Mouse (Mus musculus) thymus, postnatal 4 days (tissue): ENCODE measurements around the gene 2610528A11Rik.
"Not testable (repeated sequence)": the region's sequence is repeated elsewhere in the genome, so short reads cannot be mapped to it uniquely, and the experiment has no call there.

Experiments
- DNase-seq: peaks from one replicate; pipeline ENCODE4 v3.0.0; 2021

2610528A11Rik gene

DNA sequence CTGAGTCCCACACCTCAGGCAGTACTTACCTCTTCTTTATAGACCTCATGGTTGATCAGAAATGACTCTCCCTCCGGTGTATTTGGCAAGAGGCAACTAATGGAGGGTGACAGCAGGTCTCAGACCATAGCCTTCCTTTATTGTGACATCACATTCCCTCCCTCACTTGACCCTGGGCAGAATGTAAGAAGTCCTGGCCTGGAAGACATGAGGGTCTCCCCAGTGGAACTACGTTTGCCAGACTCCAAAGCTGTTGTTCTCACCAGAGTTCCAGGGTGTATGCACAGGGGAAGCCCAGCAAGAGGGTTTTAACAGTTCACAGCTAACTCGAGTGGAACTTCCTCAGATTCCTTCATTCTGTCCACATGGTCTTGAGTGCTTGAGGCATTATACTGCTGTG, at the start of gene 2610528A11Rik:
2610528A11Rik (minus strand) TSS at position 101 of the 400 bp plus-strand sequence.
- DNase-seq = no peak

DNA sequence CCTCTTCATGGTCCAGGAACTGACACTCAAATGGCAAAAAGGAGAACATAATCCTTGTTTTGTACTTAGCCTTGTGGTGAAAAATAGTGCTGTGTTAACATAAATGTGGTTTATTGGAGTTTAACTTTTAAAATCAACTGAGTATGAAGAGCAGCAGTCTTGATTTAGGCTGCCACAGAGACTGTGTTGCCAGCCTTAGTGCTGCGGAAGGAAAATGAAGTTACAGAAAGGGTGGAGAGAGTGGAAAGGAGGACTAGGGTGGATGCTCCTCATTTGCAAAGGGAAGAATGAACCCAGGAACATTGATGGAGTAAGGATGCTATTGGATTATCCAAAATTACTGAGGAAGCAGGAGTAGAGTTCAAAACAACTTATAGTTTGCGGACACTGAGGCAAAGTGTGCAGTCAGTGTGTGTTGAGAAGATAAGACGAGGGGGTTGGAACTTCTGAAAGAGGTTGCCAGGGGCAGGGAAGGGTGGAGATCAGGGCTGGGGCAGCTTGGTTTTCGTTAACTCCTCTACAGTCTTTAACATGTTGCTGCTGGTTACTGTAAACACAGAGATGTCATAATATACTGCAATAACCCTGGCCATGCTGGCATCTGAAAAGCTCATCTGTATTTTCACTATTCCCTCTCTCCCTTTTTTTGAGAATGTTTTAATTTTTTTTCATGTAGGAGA, 49.6 kb upstream of the 2610528A11Rik start:
- DNase-seq = no peak

DNA sequence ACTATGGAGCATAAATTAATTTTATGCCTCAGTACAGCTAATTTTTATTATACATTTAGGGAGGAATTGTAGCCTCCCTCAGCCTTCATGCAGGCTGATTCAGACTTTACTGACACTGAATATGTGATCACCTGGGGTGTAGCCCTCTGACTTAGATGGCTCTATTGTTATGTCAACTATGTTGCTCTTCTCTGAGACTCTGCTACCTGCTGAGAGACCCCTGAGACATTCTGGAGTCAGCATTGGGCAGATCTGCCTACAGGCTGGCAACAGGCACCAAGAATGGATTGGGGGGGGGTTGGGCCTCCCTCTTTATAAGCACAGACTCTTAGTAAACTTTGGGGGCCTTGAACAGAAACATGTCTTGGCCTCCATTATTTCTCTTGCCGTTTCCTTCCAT, 40.6 kb upstream of the 2610528A11Rik start:
- DNase-seq = no peak

DNA sequence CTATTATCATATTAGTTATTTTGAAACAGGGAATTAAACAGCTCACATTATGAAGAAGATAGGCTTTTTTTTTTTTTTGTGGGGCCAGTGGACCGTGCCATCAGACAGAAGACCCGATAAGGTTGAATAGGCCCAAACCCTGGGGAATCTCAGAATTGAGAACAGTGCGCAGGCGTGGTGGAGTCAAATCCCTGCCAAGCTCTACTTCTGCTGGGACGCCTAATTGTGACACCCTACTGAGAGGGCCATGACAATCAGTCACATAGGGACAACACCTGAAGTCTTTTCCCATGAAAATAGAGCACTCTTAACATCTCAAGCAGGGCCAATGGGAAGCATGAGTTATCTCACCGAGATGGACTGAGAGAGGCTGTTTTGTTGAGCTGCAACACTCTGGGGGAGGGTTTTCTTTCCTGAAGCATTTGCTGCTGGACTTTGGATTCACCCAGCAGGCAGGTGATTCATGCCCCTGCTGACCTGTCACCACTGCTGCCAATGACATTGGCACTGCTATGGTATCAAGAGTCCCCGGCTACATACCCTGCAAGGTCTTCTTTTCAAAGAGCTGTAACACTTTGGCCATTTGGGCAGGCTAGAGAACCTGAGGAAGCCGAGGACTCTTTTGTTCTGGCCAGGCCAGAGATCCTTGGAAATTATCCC, 25.4 kb upstream of the 2610528A11Rik start:
- DNase-seq = no peak

DNA sequence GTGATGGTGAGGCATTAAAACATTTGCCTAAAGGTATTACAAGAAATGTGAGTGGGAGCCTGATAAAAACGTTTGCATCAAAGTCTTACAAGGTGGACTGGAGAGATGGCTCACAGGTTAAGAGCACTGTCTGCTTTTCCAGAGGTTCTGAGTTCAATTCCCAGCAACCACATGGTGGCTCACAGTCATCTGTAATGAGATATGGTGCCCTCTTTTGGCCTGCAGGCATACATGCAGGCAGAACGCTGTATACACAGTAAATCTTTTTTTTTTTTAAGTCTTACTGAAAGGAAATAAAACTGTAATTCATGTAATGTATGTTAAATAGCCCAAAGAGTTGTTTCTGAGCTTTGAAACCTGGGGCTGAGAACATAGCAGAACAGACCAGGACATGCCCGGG, 23.8 kb upstream of the 2610528A11Rik start:
- not testable (repeated sequence) for DNase-seq

DNA sequence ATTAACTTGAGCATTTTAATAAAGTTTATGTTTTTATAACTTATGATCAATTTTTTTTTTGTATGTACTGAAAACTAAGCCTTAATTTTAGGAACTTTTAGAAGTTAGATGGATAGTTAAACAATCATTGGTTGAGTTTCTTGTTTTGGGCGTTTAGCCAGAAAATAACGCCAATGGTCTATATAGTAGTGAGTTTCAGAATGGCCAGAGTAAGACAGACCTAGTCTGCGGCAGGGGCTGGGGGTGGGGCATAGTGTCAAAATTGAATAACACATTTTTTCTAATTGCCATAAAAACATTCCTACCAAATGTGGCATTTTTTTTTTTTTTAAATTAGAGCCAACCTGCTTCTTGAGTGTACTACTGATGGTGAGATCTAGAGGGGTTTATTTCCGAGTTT, 22.3 kb upstream of the 2610528A11Rik start:
- DNase-seq = no peak

DNA sequence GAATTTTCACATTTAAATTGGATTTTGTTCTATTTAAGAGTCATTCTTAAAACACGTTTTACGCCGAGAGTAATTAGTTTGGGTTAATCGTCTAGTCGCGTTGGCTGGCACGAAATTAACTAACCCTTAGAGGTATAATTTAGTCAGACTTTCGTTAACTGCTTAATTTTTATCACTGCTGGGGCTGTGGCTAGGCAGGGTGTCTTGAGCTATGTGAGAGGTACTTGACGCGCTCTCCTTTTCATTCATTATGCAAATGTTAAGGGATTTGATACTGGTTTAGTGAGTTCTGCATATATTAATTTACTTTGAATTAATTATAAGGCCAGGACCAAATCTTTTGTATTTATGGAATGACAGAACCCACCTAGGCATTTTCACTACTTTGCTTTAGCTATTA, 21.8 kb upstream of the 2610528A11Rik start:
- DNase-seq = peak; percentile 16

DNA sequence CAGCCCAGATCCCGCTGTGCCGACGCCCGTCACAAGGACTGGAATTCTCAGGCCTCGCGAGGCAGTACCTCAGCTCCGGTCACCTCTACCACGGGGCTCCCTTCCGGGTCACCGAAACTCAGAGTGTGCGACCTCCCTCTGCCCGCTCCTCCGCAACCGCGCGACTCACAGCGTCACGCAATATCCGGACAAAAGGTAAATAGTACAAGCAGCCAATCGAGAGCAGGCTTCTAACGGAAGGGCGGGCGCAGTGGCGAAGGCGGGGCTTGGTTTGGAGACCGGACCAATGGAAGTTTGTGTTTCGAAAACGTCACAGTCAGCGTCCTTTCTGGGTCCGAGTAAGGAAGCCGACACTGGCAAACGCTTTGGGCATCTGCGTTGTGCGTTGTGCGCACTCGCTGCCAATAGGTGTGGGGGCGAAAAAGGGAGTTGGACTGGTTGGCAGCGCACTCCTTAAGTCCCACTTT, 21.3 kb upstream of the 2610528A11Rik start, which contains the start of gene Ghitm:
Ghitm (minus strand) TSS at position 146 of the 467 bp plus-strand sequence.
- DNase-seq = peak; percentile 96

DNA sequence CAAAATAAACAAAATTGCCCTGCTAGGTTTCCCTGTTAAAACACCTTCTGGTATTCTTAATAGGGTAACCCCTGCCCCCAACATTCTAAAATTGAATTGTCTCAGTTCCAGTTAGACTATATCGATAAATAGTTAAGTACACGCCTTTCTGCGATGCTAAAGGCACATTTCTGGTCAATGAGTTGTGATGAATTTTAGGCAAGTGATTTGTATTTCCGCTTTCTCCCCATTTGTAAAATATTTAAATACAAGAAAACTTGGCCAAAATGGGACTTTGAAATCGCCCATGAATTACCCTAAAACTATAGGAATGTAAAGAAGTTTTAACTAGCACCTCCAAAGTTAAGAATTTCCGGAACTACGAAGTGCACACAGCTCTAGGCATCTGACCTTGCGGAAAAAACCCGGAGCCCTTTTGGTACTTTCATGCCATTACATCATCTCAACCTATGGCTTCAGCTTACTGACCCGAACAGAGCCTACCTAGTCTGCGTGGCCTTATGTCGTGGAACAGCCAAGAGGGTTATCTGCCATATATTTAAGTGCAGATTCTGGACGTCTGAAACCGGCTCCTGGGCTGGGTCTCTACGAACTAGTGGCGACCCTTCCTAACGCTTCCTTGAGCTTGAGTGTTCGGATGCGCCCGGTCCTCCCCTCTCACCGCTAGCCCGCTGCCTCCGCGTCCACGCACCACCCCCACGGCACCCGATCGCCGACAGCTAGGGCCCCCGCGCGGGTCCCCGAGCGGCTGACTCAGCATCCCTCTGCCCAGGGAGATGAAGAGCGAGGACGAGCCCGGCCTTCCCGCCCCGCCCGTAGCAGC, 20.7 kb upstream of the 2610528A11Rik start:
- no peak for DNase-seq

DNA sequence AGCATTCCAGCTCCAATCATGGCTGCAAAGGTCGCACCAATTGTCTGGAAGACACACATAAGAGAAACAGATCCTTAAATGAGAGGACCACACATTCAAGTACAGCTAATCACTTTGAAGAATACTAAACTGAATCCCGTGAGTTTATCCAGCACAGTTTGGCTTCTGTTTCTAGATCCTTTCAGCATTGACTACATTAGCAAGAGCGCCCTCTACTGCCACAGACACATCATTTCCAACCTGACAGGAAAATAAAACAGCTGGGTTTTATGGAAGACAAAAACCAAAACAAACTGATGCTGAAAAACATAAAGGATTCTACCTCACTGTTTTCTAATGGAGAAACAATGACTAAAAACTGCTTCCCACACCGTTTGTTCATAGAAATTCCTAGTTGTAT, 13.8 kb upstream of the 2610528A11Rik start:
- peak; percentile 57 for DNase-seq

DNA sequence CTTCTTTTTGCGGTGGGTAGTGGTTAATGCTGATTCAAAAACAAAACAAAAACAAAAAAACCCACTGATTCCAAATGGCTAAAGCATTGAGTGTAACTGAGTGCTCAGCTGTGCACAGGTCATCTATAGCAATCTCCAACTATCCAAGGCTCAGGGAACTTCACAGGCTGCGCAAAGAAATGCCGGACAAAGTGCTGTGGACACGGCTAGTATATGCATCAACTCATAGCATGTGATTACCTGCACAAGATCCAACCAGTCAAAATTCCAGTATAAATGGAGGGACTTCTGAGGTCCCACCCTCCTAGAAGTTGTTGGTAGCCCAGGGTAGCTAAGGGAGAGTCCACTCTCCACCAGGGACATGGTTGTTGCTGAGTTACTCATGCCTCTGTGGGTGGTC, 5.4 kb upstream of the 2610528A11Rik start:
- DNase-seq = no peak

DNA sequence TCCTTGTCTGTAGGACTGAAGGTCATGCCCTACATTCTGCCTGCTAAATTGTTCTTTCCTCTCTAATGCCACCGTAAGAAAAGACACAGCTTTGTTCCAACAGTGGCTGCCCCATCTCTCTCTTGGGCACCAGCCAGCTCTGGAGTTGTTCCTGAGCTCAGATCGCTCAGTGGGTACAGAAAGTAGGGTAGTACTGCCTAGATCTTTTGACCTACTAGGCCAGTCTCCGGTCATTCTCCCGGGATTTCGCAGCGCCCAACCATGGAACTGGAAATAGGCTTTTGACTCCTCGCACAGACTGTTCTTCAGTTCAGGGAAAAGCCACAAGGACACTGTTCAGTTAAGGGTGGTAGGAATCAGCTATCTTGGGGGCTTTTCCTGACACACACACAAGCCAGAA, 891 bp downstream of the 2610528A11Rik start:
- DNase-seq = no peak

DNA sequence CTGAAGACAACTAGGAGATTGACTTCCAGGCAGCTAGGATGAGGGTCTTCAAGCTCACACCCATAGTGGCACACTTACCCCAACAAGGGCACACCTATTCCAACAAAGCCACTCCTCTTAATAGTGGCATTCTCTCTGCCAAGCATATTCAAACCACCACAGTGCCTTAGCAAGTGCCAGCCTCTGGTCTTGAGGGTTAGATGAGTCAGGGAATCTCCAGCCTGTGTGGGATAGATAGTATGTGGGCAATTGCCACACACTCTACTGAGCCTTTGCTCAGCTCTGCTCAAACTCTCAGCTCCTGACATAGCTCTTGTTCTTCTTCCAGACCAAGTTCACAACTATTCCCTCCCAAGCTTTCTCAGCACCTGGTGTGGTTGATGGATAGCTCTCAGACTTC, 2.5 kb downstream of the 2610528A11Rik start:
- no peak for DNase-seq

DNA sequence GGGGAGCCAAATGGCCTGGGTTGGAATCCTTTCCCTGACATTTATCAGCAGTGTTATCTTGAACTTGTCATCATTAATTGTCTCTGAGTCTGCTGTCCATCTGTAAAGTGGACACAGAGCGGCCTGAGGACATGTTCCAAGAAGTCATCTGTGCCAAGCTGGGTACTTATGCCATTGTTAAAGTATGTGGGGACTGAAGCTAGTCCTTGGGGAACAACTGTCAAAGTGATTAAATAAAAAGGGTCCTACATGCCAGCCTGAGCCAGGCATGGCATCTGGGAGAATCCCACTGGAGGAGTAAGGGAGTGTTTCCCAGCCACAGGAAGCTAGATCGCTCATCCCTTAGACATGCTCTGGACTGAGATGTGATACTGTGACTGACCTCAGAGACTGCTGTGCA, 3.4 kb downstream of the 2610528A11Rik start:
- no peak for DNase-seq

DNA sequence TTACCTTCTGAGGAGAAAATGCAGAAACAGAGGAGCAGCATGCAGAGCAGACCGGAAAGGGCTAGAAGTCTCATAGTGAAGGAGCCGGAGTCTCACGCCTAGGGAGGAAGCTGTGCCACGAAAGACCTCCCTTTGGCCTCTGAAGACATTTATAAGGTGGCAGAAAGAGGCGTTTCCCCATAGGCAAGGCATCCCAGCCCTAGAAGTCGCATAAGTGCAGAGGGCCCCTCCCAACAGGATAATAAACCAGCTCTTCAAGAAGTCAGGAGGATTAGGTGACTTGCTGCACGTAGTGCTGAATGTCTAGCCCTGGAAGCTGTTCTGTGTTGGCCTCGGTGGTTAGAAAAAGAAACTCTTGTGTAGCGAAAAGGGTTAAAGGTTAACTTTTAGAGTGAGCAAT, 3.8 kb downstream of the 2610528A11Rik start:
- DNase-seq = no peak

DNA sequence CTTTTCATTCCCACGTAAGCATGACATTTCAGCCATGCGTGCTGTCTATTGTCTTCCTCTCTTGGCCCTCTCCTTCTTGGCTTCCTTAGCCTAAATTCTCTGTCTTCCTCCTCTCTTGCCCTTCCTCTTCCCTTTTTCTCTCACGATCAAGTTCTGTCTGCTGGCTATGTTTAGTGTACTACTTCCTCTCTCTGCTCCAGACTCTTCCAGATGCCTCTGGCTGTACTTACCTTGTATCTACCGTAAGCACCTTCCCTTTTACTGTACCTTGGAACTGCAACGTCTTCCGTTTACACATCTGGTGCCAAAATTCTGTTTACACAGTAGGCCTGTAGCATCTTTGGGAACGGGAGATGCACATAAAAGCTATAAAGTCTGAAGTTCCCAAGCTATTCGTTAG, 4.4 kb downstream of the 2610528A11Rik start:
- DNase-seq = no peak

DNA sequence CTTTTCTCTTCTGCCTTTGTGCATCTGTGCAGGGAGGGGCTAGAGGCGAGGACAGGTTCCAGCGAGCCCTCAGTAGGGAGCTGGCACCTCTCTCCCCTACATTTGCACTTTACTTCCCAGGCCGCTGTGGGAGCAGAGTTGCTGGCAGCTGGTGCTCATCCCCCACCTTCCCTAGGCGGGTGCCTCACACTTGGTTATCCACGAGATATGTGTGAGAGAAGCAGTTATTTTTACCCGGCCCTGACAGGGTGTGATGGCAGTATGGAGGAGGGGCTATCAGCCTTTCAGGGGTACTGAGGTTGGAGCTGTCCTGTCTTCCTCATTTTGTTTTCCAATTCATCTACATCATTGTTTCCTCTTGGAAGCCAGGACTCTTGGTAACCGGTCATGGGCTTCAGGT, 8.0 kb downstream of the 2610528A11Rik start:
- no peak for DNase-seq

DNA sequence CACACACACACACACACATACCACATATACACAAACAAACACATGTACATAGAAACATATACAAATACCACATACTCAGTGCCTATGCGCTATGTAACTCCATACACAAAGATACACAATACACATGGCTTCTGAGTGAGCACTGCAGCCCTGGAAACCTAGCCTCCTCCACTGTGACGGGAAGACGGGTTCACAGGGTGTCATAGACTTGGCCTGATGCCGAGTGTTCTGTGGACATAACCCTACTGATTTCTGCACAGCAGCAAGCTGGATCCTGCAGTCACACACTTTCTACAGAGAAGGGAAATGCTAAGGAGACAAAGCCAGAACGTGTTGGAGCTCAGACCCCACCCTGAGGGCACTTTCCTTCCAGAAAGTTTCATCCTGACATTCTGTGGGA, 9.1 kb downstream of the 2610528A11Rik start:
- DNase-seq = no peak

DNA sequence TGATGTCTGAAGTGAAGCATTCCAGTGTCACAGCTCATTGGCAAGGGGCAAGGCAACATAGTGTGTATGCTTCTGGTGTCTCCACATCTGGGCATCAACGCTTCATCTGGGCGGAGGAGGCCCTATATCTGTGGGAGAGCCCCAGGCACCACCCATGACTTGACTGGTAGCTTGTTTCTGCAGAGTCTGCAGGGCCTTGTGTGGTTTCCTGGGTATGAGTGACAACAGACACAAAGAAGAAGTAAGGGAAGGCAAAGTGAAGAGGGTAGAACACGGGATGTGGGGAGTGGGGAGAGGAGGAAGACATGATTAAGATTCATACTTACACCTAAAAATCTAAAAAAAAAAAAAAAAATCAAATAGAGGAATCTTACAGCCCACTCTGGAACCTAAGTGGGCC, 11.3 kb downstream of the 2610528A11Rik start:
- DNase-seq = no peak

DNA sequence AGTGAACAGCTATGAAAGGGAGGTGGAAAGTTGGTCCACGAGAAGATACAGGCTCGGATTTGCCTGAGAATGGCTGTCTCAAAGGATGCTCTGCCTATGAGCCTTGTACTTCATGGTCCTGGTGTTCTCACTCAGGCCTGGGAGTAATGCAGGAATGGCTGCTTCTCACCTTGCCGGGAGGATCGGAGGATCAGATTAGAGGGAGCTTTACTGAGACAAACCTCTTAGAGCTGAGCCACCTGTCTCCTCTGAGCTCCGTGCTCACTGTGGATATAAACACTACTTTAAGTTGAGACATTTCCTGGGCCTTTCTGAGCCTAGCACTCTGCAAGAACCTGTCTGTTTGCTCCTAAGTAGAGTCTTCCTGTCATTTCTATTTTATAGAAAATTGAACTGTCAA, 12.3 kb downstream of the 2610528A11Rik start:
- DNase-seq = no peak

DNA sequence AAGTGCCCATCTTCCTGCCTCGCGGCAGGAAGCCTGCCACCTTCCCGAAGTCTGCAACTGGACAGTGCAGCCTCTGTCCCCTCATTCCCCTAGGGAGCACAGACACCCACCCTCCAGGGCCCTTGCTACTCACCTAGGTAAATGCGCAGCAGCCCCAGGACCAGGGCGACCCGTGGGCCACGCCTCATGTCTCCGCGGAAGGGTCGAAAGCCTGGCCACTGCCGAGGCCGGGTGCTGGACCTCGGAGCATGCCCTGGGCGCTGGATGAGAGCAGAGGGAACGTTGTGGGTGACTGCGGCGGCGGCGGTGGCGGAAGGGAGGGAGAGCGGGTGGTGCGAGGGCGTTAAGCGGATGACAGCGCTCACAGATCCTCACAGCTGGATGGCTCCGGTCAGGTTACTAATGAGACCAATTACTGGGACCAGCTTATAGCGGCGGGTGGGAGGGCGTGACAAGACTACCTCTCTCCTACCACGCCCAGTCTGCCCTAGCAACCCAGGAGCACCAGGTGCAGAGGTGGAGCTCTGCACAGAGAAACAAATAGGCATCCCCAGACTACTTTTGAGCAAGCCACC, 15.8 kb downstream of the 2610528A11Rik start, which contains the start of gene Cdhr1:
Cdhr1 (minus strand) TSS at position 392 of the 575 bp plus-strand sequence.
- DNase-seq = peak; percentile 8

DNA sequence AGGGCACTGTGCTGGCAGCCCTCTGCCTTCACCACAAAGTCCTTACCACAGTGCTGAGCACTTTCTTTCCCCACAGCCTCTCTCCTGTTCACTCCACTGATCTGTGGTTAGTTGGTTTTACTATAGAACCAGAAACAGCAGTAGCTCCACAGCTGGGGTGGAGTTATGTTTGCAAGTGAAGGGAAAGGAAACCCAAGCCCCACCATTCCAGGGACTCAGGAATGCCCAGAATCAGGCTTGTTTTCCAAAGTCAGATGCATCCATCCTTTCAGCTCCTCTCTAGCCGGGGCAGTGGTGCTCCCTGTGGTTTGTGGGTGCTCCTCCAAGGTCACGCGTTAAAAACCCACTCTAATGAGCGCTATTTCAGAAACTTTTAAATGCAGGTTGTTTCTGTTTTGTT, 18.3 kb downstream of the 2610528A11Rik start:
- DNase-seq = no peak

DNA sequence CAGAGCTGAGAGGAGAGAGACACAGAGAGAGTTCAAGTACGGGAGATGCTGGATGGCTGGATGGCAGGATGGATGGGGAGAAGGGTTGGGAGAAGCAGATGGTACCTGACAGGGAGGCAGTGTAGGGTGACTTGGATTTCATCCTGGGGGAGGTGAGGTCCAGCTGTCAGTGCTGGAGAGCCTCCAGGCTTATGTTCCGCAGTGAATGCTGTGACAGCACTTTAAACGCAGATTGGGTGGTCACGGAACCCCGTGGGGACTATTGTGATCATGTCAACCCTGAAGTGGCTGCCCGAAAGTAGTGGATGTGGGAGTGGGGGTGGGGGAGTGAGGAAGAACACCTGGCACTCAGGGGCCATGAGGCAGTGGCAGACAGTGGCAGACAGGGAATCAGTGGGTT, 19.4 kb downstream of the 2610528A11Rik start:
- DNase-seq = no peak
